Mouse (Mus musculus) liver, postnatal 0 days (tissue): ENCODE data around the gene Got2.

ENCODE experiments used
- CTCF ChIP-seq: sonication (generic); IDR thresholded peaks from 2 replicates; pipeline ENCODE4 v1.5.1; 2016; ENCODE audit warnings: antibody characterized with exemption, low read depth
- EP300 ChIP-seq: IDR thresholded peaks from 2 replicates; pipeline ENCODE4 v1.6.1; 2016; ENCODE audit warnings: antibody characterized with exemption, low read depth, mild to moderate bottlenecking

GRCm38 (mm10) chr8:95906738-95907137 is 18.4 kb upstream of the Got2 start:
- TF ChIP-seq EP300 = no peak
- TF ChIP-seq CTCF = no peak
